Mouse (Mus musculus) heart, embryonic 13.5 days (tissue): ENCODE data around the gene Isoc2a. TPM values are rescaled to one million over a fixed set of nuclear protein-coding genes. Genes with fewer than 3 reads are reported as not detected.

ENCODE experiments used
- ATAC-seq: fragments of 200-750 bp; cut with Nextera tagmentation; 2 replicates; pipeline ENCODE4 v1.8.0; 2017; ENCODE audit warnings: moderate TSS enrichment; ENCODE audit not compliant: insufficient number of reproducible peaks, low FRiP score, low TSS enrichment; ENCODE audit errors: extremely low read depth
- H3K27ac ChIP-seq: fragments of 300-500 bp; sonication (generic); replicated peaks from 2 replicates; pipeline ENCODE4 v1.5.1; 2015; ENCODE audit warnings: moderate library complexity, mild to moderate bottlenecking, inconsistent platforms
- H3K27me3 ChIP-seq: fragments of 300-500 bp; sonication (generic); replicated peaks from 2 replicates; pipeline ENCODE4 v1.6.1; 2015; ENCODE audit warnings: mild to moderate bottlenecking, inconsistent platforms
- H3K36me3 ChIP-seq: fragments of 300-500 bp; sonication (generic); 2 replicates; pipeline ENCODE4 v1.6.1; 2015; ENCODE audit warnings: mild to moderate bottlenecking, inconsistent platforms
- H3K4me1 ChIP-seq: fragments of 300-500 bp; sonication (generic); 2 replicates; pipeline ENCODE4 v1.6.1; 2015; ENCODE audit warnings: inconsistent platforms
- H3K4me2 ChIP-seq: fragments of 300-500 bp; sonication (generic); 2 replicates; pipeline ENCODE4 v1.6.1; 2015; ENCODE audit warnings: inconsistent platforms, mild to moderate bottlenecking, moderate library complexity
- H3K4me3 ChIP-seq: fragments of 300-500 bp; sonication (generic); 2 replicates; pipeline ENCODE4 v1.5.1; 2015; ENCODE audit warnings: moderate library complexity, mild to moderate bottlenecking, inconsistent platforms
- H3K9ac ChIP-seq: fragments of 300-500 bp; sonication (generic); 2 replicates; pipeline ENCODE4 v1.6.1; 2015; ENCODE audit warnings: inconsistent platforms, mild to moderate bottlenecking, moderate library complexity
- H3K9me3 ChIP-seq: fragments of 300-500 bp; sonication (generic); 2 replicates; pipeline ENCODE4 v1.6.1; 2016; ENCODE audit warnings: inconsistent platforms
- WGBS: fragments of 180-500 bp; shearing (Covaris S2); methylation state at CpG from one replicate; pipeline ENCODE4 v1.1.7; 2015; ENCODE audit warnings: mixed read lengths; 5-methylcytosine and 5-hydroxymethylcytosine counted together
- polyA plus RNA-seq: library from polyadenylated mRNA; unstranded; fragments of >200 nt; fragmentation: Nextera tagmentation; extraction: Ambion mirVana; gene quantifications from 2 replicates; pipeline ENCODE4 v1.2.1, GENCODE M21; 2015

Isoc2a gene
- polyA plus RNA-seq, 1 experiment from 2014 or later = 1.4 TPM

DNA sequence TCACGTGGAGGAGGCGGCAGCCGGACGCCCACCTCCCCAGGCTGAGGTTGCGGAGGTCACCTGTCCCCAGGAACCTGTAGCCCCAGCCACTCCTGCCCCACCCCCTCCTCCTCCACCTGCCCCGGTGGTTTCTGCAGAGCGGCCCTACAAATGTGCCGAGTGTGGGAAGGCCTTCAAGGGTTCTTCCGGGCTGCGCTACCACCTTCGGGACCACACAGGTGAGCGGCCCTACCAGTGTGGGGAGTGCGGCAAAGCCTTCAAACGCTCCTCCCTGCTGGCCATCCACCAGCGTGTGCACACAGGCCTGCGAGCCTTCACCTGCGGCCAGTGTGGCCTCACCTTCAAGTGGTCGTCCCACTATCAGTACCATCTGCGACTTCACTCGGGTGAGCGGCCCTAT, 43.0 kb downstream of the Isoc2a start:
- H3K4me2 ChIP-seq = no peak overlapping the region
- no peak overlapping the region for H3K27ac ChIP-seq
- ATAC-seq = no peak
- peaks cover 41% of the 10 kb centered on the region for H3K36me3 ChIP-seq
- no peaks in the 10 kb centered on the region; the same call in 1 of the 2 replicates for H3K27me3 ChIP-seq
- no peaks in the 10 kb centered on the region for H3K9me3 ChIP-seq
- no peak overlapping the region for H3K9ac ChIP-seq
- WGBS = 88% methylated on average over 21 of the region's 21 CpGs
- peaks cover 59% of the 10 kb centered on the region for H3K4me1 ChIP-seq
- H3K4me3 ChIP-seq = no peak overlapping the region

DNA sequence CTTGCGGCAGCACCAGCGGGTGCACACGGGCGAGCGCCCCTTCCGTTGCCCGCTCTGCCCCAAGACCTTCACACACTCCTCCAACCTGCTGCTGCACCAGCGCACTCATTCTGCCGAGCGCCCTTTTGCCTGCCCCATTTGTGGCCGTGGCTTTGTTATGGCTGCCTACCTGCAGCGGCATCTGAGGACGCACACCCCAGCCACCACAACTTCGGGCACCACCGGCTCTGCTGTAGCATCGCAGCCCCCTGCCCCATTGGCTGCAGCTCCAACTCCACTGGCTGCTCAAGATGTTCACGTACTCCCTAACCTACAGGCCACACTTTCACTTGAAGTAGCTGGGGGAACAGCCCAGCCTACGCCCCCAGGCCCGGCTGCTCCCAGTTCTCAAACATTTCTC, 43.5 kb downstream of the Isoc2a start:
- WGBS = 84% methylated on average over 19 of the region's 19 CpGs
- no peak for ATAC-seq
- peaks cover 65% of the 10 kb centered on the region for H3K4me1 ChIP-seq
- H3K9ac ChIP-seq = no peak overlapping the region
- H3K9me3 ChIP-seq = no peaks in the 10 kb centered on the region
- no peak overlapping the region for H3K4me2 ChIP-seq
- H3K36me3 ChIP-seq = peaks cover 41% of the 10 kb centered on the region
- H3K4me3 ChIP-seq = no peak overlapping the region
- H3K27ac ChIP-seq = peak overlapping the region; percentile 77
- H3K27me3 ChIP-seq = no peaks in the 10 kb centered on the region; the same call in 1 of the 2 replicates

GRCm38 (mm10) chr7:4920976-4921823, 44.2 kb downstream of the Isoc2a start:
- ATAC-seq = no peak
- H3K27ac ChIP-seq = peak overlapping the region; percentile 77
- H3K4me1 ChIP-seq = peaks cover 66% of the 10 kb centered on the region
- 0 out of 2 replicates have a peak overlapping the region, but pooled peaks have one; percentile 9 for H3K4me3 ChIP-seq
- 30% methylated on average over 23 of the region's 23 CpGs for WGBS
- peak overlapping the region; percentile 31 for H3K4me2 ChIP-seq
- H3K9me3 ChIP-seq = no peaks in the 10 kb centered on the region
- peak overlapping the region; percentile 53 for H3K9ac ChIP-seq
- H3K36me3 ChIP-seq = peaks cover 41% of the 10 kb centered on the region
- H3K27me3 ChIP-seq = no peaks in the 10 kb centered on the region; the same call in 1 of the 2 replicates

GRCm38 (mm10) chr7:4921824-4922482, 45.0 kb downstream of the Isoc2a start, which contains the start of gene Nat14:
TSS of gene Nat14 (plus strand) at chr7:4922028.
- Histone ChIP-seq H3K4me3 (peak within 1 kb of the TSS; percentile 48), H3K9ac (peak within 1 kb of the TSS; percentile 80), H3K27ac (peak within 1 kb of the TSS; percentile 77), H3K9me3 (no peaks in the 10 kb centered on the region), H3K4me2 (peak within 1 kb of the TSS; percentile 88), H3K36me3 (peaks cover 41% of the 10 kb centered on the region), H3K4me1 (peaks cover 66% of the 10 kb centered on the region), H3K27me3 (peaks cover 2% of the 10 kb centered on the region; the same call in 1 of the 2 replicates)
- 24% methylated on average over 8 of the region's 8 CpGs for WGBS
- no peak for ATAC-seq

GRCm38 (mm10) chr7:4922508-4922907, 45.6 kb downstream of the Isoc2a start:
- Histone ChIP-seq H3K27me3 (peaks cover 4% of the 10 kb centered on the region; the same call in 1 of the 2 replicates), H3K9ac (peak overlapping the region; percentile 80), H3K4me1 (peaks cover 67% of the 10 kb centered on the region), H3K4me3 (peak overlapping the region; percentile 48), H3K27ac (peak overlapping the region; percentile 71), H3K9me3 (no peaks in the 10 kb centered on the region), H3K4me2 (peak overlapping the region; percentile 88), H3K36me3 (peaks cover 37% of the 10 kb centered on the region)
- WGBS = under 1% methylated on average over 14 of the region's 14 CpGs
- no peak for ATAC-seq

DNA sequence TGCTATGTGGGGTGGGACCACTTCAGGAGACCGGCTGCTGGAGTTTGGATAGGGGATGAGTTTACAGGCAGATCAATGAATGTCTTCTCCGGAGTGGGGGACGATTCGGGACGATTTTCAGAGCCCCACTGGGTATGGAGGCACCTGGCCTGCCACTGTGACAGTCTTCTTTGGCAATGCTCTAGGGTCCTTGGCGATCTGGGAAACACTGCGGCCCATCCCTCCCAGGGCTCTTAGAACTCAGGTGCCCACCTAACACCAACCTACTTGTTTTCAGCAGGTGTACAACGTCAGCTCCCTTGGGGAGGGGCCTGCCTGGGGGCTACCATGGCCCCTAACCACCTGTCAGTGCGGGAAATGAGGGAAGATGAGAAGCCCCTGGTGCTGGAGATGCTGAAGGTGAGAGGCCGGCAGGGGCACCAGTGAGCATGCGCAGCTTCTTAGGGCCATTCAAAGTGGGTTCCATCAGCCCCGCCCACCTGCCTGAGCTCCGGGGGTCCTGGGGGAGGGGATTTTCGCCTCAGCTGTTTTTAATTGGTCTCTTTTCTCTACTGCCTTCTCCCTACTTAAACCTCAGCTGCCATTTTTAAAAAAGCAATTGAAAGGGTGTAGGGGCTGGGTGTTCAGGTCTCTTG, 46.1 kb downstream of the Isoc2a start:
- Histone ChIP-seq H3K36me3 (peaks cover 31% of the 10 kb centered on the region), H3K4me3 (peak overlapping the region; percentile 48), H3K27ac (peak overlapping the region; percentile 88), H3K27me3 (peaks cover 4% of the 10 kb centered on the region; the same call in 1 of the 2 replicates), H3K9ac (peak overlapping the region; percentile 80), H3K4me1 (peaks cover 67% of the 10 kb centered on the region), H3K4me2 (peak overlapping the region; percentile 88), H3K9me3 (no peaks in the 10 kb centered on the region)
- ATAC-seq = no peak
- WGBS = 1% methylated on average over 14 of the region's 14 CpGs

- peak overlapping the region; percentile 48 for H3K4me3 ChIP-seq
- H3K4me1 ChIP-seq = peaks cover 67% of the 10 kb centered on the region
- no peak for ATAC-seq
- H3K27me3 ChIP-seq = peaks cover 4% of the 10 kb centered on the region; the same call in 1 of the 2 replicates
- peak overlapping the region; percentile 80 for H3K9ac ChIP-seq
- H3K4me2 ChIP-seq = peak overlapping the region; percentile 88
- peaks cover 24% of the 10 kb centered on the region for H3K36me3 ChIP-seq
- peak overlapping the region; percentile 88 for H3K27ac ChIP-seq
- 5% methylated on average over 37 of the region's 37 CpGs for WGBS
- no peaks in the 10 kb centered on the region for H3K9me3 ChIP-seq
Observed at GRCm38 (mm10) chr7:4923586-4924364, 46.8 kb downstream of the Isoc2a start.

DNA sequence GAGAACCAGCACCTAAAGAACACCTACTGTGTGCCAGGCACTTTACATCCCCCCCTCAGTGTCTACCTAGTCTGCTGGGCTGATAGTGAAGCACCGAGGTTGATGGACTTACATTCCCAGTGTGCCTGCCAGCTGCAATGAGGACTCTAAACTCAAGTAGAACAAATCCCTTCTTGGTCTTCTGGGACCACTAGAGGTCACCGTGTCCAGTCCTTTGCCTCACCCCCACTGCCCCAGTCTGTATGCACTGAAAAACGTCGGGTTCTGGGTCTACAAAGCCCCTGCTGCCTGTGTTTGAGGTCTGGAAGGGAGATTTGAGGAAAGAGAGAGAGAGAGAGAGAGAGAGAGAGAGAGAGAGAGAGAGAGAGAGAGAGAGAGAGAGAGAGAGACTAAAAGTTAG, 47.5 kb downstream of the Isoc2a start:
- peaks cover 67% of the 10 kb centered on the region for H3K4me1 ChIP-seq
- WGBS = 6% methylated on average over 4 of the region's 4 CpGs
- ATAC-seq = no peak

GRCm38 (mm10) chr7:4924891-4925301, 47.9 kb downstream of the Isoc2a start:
- Histone ChIP-seq H3K4me2 (peak overlapping the region; percentile 88), H3K27me3 (peaks cover 4% of the 10 kb centered on the region; the same call in 1 of the 2 replicates), H3K9me3 (no peaks in the 10 kb centered on the region), H3K4me1 (peaks cover 67% of the 10 kb centered on the region), H3K27ac (peak overlapping the region; percentile 88), H3K4me3 (no peak overlapping the region), H3K9ac (peak overlapping the region; percentile 80; the same call in 1 of the 2 replicates), H3K36me3 (peaks cover 13% of the 10 kb centered on the region)
- 8% methylated on average over 3 of the region's 4 CpGs for WGBS
- ATAC-seq = no peak

More for the DNA sequence above, 47.5 kb downstream of the Isoc2a start:
- Histone ChIP-seq H3K36me3 (peaks cover 17% of the 10 kb centered on the region), H3K9ac (peak overlapping the region; percentile 80), H3K4me3 (peak overlapping the region; percentile 48; the same call in 1 of the 2 replicates), H3K27me3 (peaks cover 4% of the 10 kb centered on the region; the same call in 1 of the 2 replicates), H3K9me3 (no peaks in the 10 kb centered on the region), H3K4me2 (peak overlapping the region; percentile 88), H3K27ac (peak overlapping the region; percentile 88)
